In the genomic region with DNA sequence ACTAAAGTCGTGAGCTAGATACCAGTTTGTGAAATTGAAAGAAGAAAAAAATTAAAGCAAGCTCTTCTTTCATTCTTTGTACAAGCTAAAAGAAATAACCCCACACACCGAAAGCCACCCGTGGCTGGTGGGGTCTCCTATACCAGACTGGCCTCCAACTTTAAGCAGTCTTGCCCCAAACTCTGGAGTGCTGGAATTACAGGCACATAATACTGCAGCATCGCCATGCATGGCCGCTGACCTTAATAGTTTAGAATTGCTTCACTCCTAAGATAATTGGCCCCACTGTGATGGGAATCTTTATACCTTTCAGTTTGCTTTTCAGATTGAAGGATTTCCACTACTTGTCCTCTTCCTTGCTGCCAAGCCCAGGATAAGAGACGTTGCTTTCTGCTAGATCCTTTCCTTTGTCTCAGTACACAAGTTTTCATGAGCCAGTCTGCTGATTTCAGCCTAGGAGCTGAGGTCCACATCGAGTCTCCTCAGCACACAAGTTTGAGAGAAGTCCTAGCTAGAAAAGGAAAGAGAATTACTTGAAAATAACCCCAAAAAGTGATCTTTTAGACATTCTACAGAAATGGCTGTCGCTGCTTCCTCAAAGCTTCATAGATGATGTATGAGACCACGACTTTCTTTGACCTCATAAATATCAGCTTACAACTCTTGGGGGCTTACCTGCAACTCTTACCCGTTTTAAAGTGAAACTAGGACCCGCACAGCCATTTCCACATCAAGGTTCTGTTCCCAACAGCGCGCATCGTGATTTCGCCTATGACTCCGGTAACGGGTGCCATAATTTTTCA, we compare ENCODE assay signal across 8 mouse cellular contexts. TPM values are rescaled to one million over a fixed set of nuclear protein-coding genes. Genes with fewer than 3 reads are reported as not detected.
DNase-seq lines count a peak whose midpoint lies in the region; ATAC-seq and TF ChIP-seq lines count a peak whose summit lies in the region.

No protein-coding gene starts in this region.

- H3K4me2 ChIP-seq in kidney, embryonic 15.5 days = peak overlapping the region; percentile 64
- H3K4me2 ChIP-seq in heart, embryonic 14.5 days (ENCODE audit: low read length) = peak overlapping the region; percentile 84
- peak overlapping the region; percentile 88 for H3K4me2 ChIP-seq in liver, postnatal 0 days (ENCODE audit: low read depth, low read length)

- no peak for DNase-seq in kidney, adult 18-20 months
- no peak for DNase-seq in MEL (ENCODE audit: low read depth, low spot score)
- DNase-seq in liver, postnatal 0 days = peak; percentile 20
- DNase-seq in ovary, adult 18-20 months (ENCODE audit: low spot score) = no peak
- DNase-seq in cerebellum, postnatal 25 days = no peak
- DNase-seq in ovary, postnatal 10 days (ENCODE audit: low spot score) = no peak

- no peak for TF ChIP-seq EP300 in MEL (IDR thresholded peaks at IDR 0.05; ENCODE audit: low read depth in 1 of 2, low read length in 2 of 2)
- TF ChIP-seq EP300 in liver, postnatal 0 days (IDR thresholded peaks at IDR 0.05; ENCODE audit: low read depth) = no peak

- peaks cover 50% of the 10 kb centered on the region for H3K4me1 ChIP-seq in kidney, embryonic 15.5 days
- H3K4me1 ChIP-seq in MEL (ENCODE audit: control insufficient read depth in 1 of 2, insufficient read depth in 2 of 2, low read length in 2 of 2) = peaks cover 27 to 32% of the 10 kb centered on the region in 2 experiments
- peaks cover 22 to 51% of the 10 kb centered on the region in 2 experiments for H3K4me1 ChIP-seq in heart, embryonic 14.5 days (ENCODE audit: control insufficient read depth in 2 of 2, insufficient read depth in 2 of 2, low read length in 2 of 2)
- H3K4me1 ChIP-seq in liver, postnatal 0 days (ENCODE audit: insufficient read depth) = peaks cover 42% of the 10 kb centered on the region

- peaks cover 30% of the 10 kb centered on the region for H3K36me3 ChIP-seq in kidney, embryonic 15.5 days
- H3K36me3 ChIP-seq in MEL (ENCODE audit: control insufficient read depth in 1 of 2, insufficient read depth in 2 of 2, low read length in 2 of 2) = peaks cover 20 to 52% of the 10 kb centered on the region in 2 experiments
- H3K36me3 ChIP-seq in heart, embryonic 14.5 days (ENCODE audit: control insufficient read depth, insufficient read depth, low read length) = peaks cover 41% of the 10 kb centered on the region
- H3K36me3 ChIP-seq in liver, postnatal 0 days (replicated peaks; ENCODE audit: insufficient read depth, low read length) = peaks cover 35% of the 10 kb centered on the region

- TF ChIP-seq CTCF in MEL (IDR thresholded peaks at IDR 0.05 in 2 of 3, conservative IDR thresholded peaks at IDR 0.05 in 1 of 3; ENCODE audit: control insufficient read depth in 1 of 3, insufficient read depth in 1 of 3, low read depth in 2 of 3, low read length in 3 of 3, poor library complexity in 1 of 3, severe bottlenecking in 1 of 3) = no peak
- no peak for TF ChIP-seq CTCF in liver, postnatal 0 days (IDR thresholded peaks at IDR 0.05; ENCODE audit: low read depth)

- H3K27ac ChIP-seq in kidney, embryonic 15.5 days = peak overlapping the region; percentile 100
- H3K27ac ChIP-seq in MEL (ENCODE audit: control insufficient read depth, low read depth, low read length) = peak overlapping the region; percentile 99
- H3K27ac ChIP-seq in heart, embryonic 14.5 days (replicated peaks in 1 of 2; ENCODE audit: control insufficient read depth in 1 of 2, insufficient read depth in 1 of 2, low read depth in 2 of 2, low read length in 2 of 2) = peak overlapping the region; percentile 99 to 100
- H3K27ac ChIP-seq in liver, postnatal 0 days (ENCODE audit: low read depth) = peak overlapping the region; percentile 98

- peaks cover 31% of the 10 kb centered on the region for H3K79me2 ChIP-seq in MEL (ENCODE audit: control insufficient read depth, insufficient read depth, low read length, poor library complexity)

- H3K27me3 ChIP-seq in kidney, embryonic 15.5 days = no peaks in the 10 kb centered on the region
- no peaks in the 10 kb centered on the region for H3K27me3 ChIP-seq in MEL (ENCODE audit: control insufficient read depth in 1 of 2, insufficient read depth in 2 of 2, low read length in 2 of 2)
- no peaks in the 10 kb centered on the region for H3K27me3 ChIP-seq in heart, embryonic 14.5 days (ENCODE audit: control insufficient read depth, insufficient read depth, low read length)
- H3K27me3 ChIP-seq in liver, postnatal 0 days (ENCODE audit: insufficient read depth, low read length) = no peaks in the 10 kb centered on the region

- no peak for ATAC-seq in kidney, embryonic 15.5 days (replicated peaks; ENCODE audit: low FRiP score)
- no peak for ATAC-seq in heart, embryonic 14.5 days (ENCODE audit: insufficient number of reproducible peaks, insufficient read depth, low FRiP score, low read depth)
- no peak for ATAC-seq in liver, postnatal 0 days

- TF ChIP-seq POLR2A in MEL (IDR thresholded peaks at IDR 0.05; ENCODE audit: control insufficient read depth in 1 of 2, insufficient read depth in 1 of 2, low read depth in 1 of 2, low read length in 2 of 2, poor library complexity in 1 of 2) = no peak; a peak in 1 of 4 replicates

- TF ChIP-seq RAD21 in MEL (IDR thresholded peaks at IDR 0.05; ENCODE audit: low read depth, low read length) = no peak

- peak overlapping the region; percentile 76 for H3K4me3 ChIP-seq in kidney, embryonic 15.5 days (replicated peaks)
- H3K4me3 ChIP-seq in MEL (ENCODE audit: control insufficient read depth in 1 of 2, insufficient read depth in 1 of 2, low read depth in 2 of 2, low read length in 2 of 2) = peak overlapping the region; percentile 60 to 92
- H3K4me3 ChIP-seq in heart, embryonic 14.5 days (ENCODE audit: control insufficient read depth in 1 of 2, insufficient read depth in 1 of 2, low read depth in 1 of 2, low read length in 2 of 2) = peak overlapping the region; percentile 84 to 96
- H3K4me3 ChIP-seq in liver, postnatal 0 days (ENCODE audit: low read depth, low read length) = peak overlapping the region; percentile 74

- H3K9me3 ChIP-seq in kidney, embryonic 15.5 days (replicated peaks) = no peaks in the 10 kb centered on the region
- H3K9me3 ChIP-seq in MEL (replicated peaks; ENCODE audit: insufficient read depth, low read length) = no peaks in the 10 kb centered on the region
- no peaks in the 10 kb centered on the region for H3K9me3 ChIP-seq in heart, embryonic 14.5 days (ENCODE audit: control insufficient read depth, low read length)
- no peaks in the 10 kb centered on the region for H3K9me3 ChIP-seq in liver, postnatal 0 days (ENCODE audit: low read length)

- peak overlapping the region; percentile 81 for H3K9ac ChIP-seq in kidney, embryonic 15.5 days
- H3K9ac ChIP-seq in MEL (ENCODE audit: control insufficient read depth, low read depth, low read length, poor library complexity, severe bottlenecking) = peak overlapping the region; percentile 99
- H3K9ac ChIP-seq in heart, embryonic 14.5 days (ENCODE audit: low read length) = peak overlapping the region; percentile 98
- peak overlapping the region; percentile 90 for H3K9ac ChIP-seq in liver, postnatal 0 days (replicated peaks)

- WGBS in kidney, embryonic 15.5 days = 5% methylated on average over 17 of the region's 17 CpGs
- WGBS in heart, embryonic 14.5 days = 10% methylated on average over 17 of the region's 17 CpGs
- 7% methylated on average over 17 of the region's 17 CpGs for WGBS in liver, postnatal 0 days (ENCODE audit: insufficient replicate concordance)

TF ChIP-seq in MEL, 35 proteins besides CTCF, POLR2A, EP300 and RAD21:
- TF ChIP-seq NRF1 (IDR thresholded peaks at IDR 0.05; ENCODE audit: insufficient read depth, low read depth, low read length, poor library complexity, severe bottlenecking) = no peak
- TF ChIP-seq CHD1 (IDR thresholded peaks at IDR 0.05; ENCODE audit: low read depth, low read length) = peak; percentile 93; the same call in 1 of the 2 replicates
- no peak for TF ChIP-seq USF2 (IDR thresholded peaks at IDR 0.05; ENCODE audit: borderline replicate concordance in 1 of 2, insufficient read depth in 1 of 2, low read depth in 1 of 2, low read length in 2 of 2)
- peak; percentile 61 for TF ChIP-seq ZMIZ1 (IDR thresholded peaks at IDR 0.05; ENCODE audit: low read depth, low read length)

RNA-seq across cellular contexts. Expression of gene Pnrc2, which starts 0.9 kb away (rescaled TPM):
- 194 and 213 TPM in 2 replicates for polyA plus RNA-seq in kidney, embryonic 15.5 days (2015; fragmentation: Nextera tagmentation; extraction: Ambion mirVana)
- 49.8 and 50.7 TPM in 2 replicates for total RNA-seq in MEL (2012; rRNA removed)
- 10 to 100 TPM; 48.0 to 76.3 TPM for polyA plus RNA-seq in MEL (2012; ENCODE audit: insufficient read depth in 1 of 2, insufficient read length in 2 of 2, low read depth in 1 of 2, low replicate concordance in 2 of 2, missing spikeins in 1 of 2)
- 133 and 137 TPM in 2 replicates for polyA plus RNA-seq in heart, embryonic 14.5 days (2014; fragmentation: Nextera tagmentation; extraction: Ambion mirVana)
- 53.2 and 55.2 TPM in 2 replicates for polyA plus RNA-seq in liver, postnatal 0 days (2015; fragmentation: Nextera tagmentation; extraction: Ambion mirVana)

RNA-seq across cellular contexts. Expression of gene Srsf10, which starts 17.2 kb away (rescaled TPM):
- polyA plus RNA-seq in kidney, embryonic 15.5 days (2015; fragmentation: Nextera tagmentation; extraction: Ambion mirVana) = 268 and 279 TPM in 2 replicates
- total RNA-seq in MEL (2012; rRNA removed) = 129 and 142 TPM in 2 replicates
- polyA plus RNA-seq in MEL (2012; ENCODE audit: insufficient read depth in 1 of 2, insufficient read length in 2 of 2, low read depth in 1 of 2, low replicate concordance in 2 of 2, missing spikeins in 1 of 2) = 100 to 1,000 TPM; 222 to 361 TPM
- polyA plus RNA-seq in heart, embryonic 14.5 days (2014; fragmentation: Nextera tagmentation; extraction: Ambion mirVana) = 144 and 147 TPM in 2 replicates
- polyA plus RNA-seq in liver, postnatal 0 days (2015; fragmentation: Nextera tagmentation; extraction: Ambion mirVana) = 62.1 and 67.6 TPM in 2 replicates

RNA-seq across cellular contexts. Expression of gene Cnr2, which starts 22.4 kb away (rescaled TPM):
- polyA plus RNA-seq in kidney, embryonic 15.5 days (2015; fragmentation: Nextera tagmentation; extraction: Ambion mirVana) = 0.64 and 0.95 TPM in 2 replicates
- total RNA-seq in MEL (2012; rRNA removed) = 9.8 and 10.2 TPM in 2 replicates
- 1 to 10 TPM in 1 of 2 experiments, not detected in 1; 6.8 TPM for polyA plus RNA-seq in MEL (2012; ENCODE audit: insufficient read depth in 1 of 2, insufficient read length in 2 of 2, low read depth in 1 of 2, low replicate concordance in 2 of 2, missing spikeins in 1 of 2)
- 0.36 and 0.38 TPM in 2 replicates for polyA plus RNA-seq in heart, embryonic 14.5 days (2014; fragmentation: Nextera tagmentation; extraction: Ambion mirVana)
- polyA plus RNA-seq in liver, postnatal 0 days (2015; fragmentation: Nextera tagmentation; extraction: Ambion mirVana) = 2.5 and 2.6 TPM in 2 replicates

RNA-seq across cellular contexts. Expression of gene Fuca1, which starts 47.7 kb away (rescaled TPM):
- 70.1 and 71.8 TPM in 2 replicates for polyA plus RNA-seq in kidney, embryonic 15.5 days (2015; fragmentation: Nextera tagmentation; extraction: Ambion mirVana)
- total RNA-seq in MEL (2012; rRNA removed) = 26.8 and 33.7 TPM in 2 replicates
- 10 to 100 TPM in 1 of 2 experiments, not detected in 1; 48.6 TPM for polyA plus RNA-seq in MEL (2012; ENCODE audit: insufficient read depth in 1 of 2, insufficient read length in 2 of 2, low read depth in 1 of 2, low replicate concordance in 2 of 2, missing spikeins in 1 of 2)
- polyA plus RNA-seq in heart, embryonic 14.5 days (2014; fragmentation: Nextera tagmentation; extraction: Ambion mirVana) = 50.1 and 63.0 TPM in 2 replicates
- polyA plus RNA-seq in liver, postnatal 0 days (2015; fragmentation: Nextera tagmentation; extraction: Ambion mirVana) = 45.2 and 50.7 TPM in 2 replicates
